Mouse (Mus musculus): Measurements from ENCODE around the gene Ramac.

Ramac gene

DNA sequence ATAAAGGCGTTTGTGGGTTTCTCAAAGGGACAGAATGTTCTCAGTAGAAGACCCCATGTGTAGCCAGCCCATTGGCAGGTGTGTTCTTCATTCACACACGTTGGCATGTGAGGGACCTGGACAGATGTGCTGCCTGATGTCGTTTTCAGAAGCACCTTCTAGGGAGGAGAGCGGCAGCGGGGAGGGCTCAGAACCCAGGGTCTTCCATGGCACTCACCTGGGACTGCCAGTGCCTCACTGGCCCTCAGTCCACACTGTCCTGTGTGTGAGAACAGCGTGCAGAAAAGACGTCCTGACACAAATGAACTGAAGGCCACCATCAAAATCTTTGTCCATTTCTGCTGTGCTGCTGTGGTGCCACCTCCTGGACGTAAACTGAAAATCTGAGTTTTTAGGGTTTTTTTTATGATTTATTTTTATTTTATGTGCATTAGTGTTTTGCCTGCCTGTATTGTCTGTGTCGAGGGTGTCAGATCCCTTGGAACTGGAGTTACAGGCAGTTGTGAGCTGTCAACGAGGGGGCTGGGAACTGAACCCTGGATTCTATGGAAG is 15.0 kb downstream of the Ramac start:
- DNase-seq (ENCODE audit: low spot score), result no peak

DNA sequence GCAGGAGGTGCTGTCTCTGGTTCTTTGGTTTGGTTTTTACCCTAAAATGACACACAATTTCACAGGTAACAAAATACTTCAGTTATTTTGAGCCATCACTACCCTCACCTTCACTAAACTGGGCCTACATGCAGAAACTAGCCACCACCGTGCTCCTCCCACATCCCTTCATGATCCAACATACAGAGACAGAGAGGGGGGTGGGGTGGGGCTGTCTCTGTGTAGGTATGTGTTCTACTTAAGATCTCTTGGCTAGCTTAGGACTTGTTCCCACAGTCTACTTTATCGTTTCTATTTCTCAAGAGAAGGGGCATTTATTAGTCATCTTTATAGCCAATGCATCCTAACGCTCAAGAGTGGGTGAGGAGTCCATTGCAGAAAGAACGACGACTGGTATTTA is 25.8 kb downstream of the Ramac start:
- DNase-seq (ENCODE audit: low spot score), result peak; percentile 13

GRCm38 (mm10) chr7:81789095-81789757 is 26.5 kb downstream of the Ramac start, which contains the start of gene 3110040N11Rik:
Gene 3110040N11Rik (minus strand): TSS chr7:81789478.
- DNase-seq (ENCODE audit: low spot score), result peak; percentile 56

GRCm38 (mm10) chr7:81806067-81806466 is 43.3 kb downstream of the Ramac start:
- no peak for DNase-seq (ENCODE audit: low spot score)

All from layer of hippocampus, adult 9-10 months (tissue).